Mouse (Mus musculus): ENCODE data around the gene Kdm5b.

Kdm5b gene

DNA sequence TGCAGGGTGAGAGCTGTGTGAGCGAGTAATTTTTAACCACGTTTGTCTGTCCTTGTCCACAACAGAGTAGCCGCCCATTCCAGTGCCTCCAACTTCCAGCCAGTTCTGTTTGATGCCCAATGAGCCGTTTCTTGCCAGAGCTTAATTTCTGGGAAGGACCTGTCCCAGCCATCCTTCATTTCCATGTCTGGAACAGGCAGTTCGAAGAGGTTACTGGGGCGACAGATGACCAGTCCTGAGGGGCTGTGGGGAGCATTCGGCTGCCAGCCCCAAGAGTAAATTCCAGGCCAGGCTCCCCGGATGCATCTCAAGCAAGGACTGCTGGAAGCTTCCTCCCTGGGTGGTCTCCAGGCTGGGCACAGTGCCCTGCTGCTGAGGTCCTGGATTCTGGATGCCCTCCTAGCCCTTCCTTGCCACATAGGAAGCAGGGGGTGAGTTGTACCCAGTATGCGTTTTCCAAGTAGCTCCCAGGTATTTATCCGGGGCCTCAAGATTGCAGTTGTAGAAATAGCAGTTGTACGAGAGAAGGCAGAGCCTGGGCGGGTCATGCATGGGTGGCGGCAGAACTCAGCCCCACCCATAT is 91.4 kb downstream of the Kdm5b start:
- DNase-seq: peak; percentile 45

GRCm38 (mm10) chr1:134651851-134652398 is 92.0 kb downstream of the Kdm5b start:
- peak; percentile 43 for DNase-seq

DNA sequence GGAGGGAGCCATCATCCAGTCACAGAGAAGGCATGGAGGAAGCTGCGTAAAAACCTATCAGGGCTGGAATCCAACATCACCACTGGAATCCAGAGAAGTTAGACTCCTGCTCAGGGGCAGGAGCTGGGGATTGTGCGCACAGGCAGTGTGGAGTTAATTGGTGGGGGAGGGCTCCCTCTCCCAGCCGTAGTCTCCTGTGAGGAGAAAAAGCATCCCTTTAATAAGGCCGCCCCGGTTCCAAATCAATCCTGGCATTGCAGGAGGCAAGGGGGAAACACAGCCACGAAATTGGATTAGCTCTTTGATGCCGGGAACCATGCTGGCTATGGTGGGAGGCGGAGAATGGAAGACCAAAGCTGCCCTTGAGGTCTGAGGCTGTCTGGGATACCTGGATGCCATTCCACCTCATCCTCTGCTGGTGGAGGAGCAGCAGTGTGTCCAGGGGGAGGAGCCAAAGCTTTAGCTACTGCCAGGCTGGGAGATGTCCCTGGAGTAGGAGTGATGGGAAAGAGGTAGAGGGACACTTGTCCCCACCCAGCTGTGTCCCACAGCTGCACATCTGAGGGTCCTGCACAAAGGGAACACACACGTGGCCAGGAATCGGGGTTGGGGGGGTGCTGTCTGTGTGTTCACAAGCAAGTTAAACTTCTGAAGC is 93.8 kb downstream of the Kdm5b start:
- DNase-seq: no peak

- no peak for DNase-seq
Measured at GRCm38 (mm10) chr1:134658841-134659240, 98.9 kb downstream of the Kdm5b start.

DNA sequence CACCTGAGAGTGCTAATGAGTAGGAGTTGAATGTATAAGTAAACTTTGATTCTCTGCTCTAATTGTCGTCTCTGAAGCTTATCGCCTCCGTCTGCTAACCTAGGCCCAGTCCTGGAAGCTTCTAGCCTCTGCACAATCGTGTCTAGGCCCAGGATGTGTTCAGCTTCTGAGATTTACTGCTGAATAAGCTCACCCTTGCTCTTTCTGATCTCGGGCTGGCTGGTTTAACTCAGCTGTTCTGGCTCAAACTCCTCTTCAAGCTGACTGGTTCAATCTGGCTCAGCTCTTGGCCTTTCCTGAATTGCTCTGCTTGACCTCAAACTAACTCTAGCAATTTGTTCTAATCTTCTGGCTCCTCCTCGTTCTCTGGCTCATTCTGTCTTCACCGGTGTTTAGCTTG is 100.2 kb downstream of the Kdm5b start:
- no peak for DNase-seq

GRCm38 (mm10) chr1:134671234-134672070 is 111.5 kb downstream of the Kdm5b start:
- no peak for DNase-seq

GRCm38 (mm10) chr1:134674312-134674711 is 114.3 kb downstream of the Kdm5b start:
- peak; percentile 15 for DNase-seq

- no peak for DNase-seq
Measured at GRCm38 (mm10) chr1:134679445-134679844, 119.5 kb downstream of the Kdm5b start.

DNA sequence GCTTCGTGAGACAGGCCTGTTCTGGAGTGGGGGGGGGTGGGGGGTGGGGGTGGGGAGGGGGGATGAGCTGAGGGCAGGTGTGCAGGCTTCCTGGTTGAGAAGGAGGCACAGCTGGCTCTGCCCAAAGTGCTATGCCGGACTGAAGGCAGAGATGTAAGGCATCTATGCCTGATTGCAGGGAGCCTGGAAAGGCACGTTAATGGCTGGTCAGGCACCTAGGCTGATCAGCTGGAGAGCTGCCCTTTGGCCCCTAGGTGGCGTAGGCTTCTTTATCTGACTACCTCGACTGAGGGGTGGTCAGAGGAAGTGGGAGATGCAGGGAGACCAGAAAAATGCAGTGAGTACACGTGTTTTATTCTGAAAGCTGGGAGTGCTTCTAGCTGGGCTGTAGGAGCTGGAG is 120.6 kb downstream of the Kdm5b start:
- DNase-seq: no peak

GRCm38 (mm10) chr1:134682460-134682859 is 122.5 kb downstream of the Kdm5b start:
- no peak for DNase-seq
